Mouse (Mus musculus) E14TG2a.4 (cell line): ENCODE measurements around the gene Zc2hc1b.

Experiments used
- CTCF ChIP-seq: conservative IDR thresholded peaks from 2 replicates; pipeline ENCODE4 v1.5.1; 2014; ENCODE audit warnings: low read length
- NANOG ChIP-seq: IDR thresholded peaks from 2 replicates; pipeline ENCODE4 v1.6.1; 2014; ENCODE audit warnings: borderline replicate concordance, low read length, mixed read lengths
- POU5F1 ChIP-seq: IDR thresholded peaks from 2 replicates; pipeline ENCODE4 v1.6.1; 2014; ENCODE audit warnings: low read length, borderline replicate concordance

GRCm38 (mm10) chr10:13184170-13184766 lies 6.4 kb upstream of the Zc2hc1b start:
- no peak for TF ChIP-seq CTCF
- TF ChIP-seq POU5F1 = no peak
- TF ChIP-seq NANOG = no peak
